Mouse (Mus musculus): Measurements from ENCODE around the gene Ppp1cb. TPM values are rescaled to one million over a fixed set of nuclear protein-coding genes. Genes with fewer than 3 reads are reported as not detected.
A peak's percentile ranks its signal among the peaks of the same experiment; 100 is the strongest.

The Ppp1cb gene
- total and polyA plus RNA-seq, 3 experiments: 121 to 2,029 (median 268) TPM

DNA sequence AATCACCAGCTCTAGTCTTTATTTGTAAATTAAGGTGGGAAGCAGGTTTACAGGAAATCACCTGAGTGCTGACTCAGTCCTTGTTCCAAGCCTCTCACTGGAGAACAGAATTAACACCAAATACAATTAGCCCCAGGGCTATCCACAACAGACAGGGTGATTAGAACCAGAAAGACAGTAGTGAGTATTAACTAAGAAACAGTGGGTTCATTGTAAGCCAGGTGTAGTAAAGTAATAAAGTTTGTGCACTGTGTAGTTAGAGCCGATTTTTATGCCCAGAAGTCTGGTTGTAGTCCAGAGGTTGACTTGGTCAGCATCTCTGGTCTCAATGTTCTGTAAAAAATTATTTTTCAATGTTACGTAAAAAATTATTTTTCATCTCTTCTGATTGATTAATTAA is 90.8 kb downstream of the Ppp1cb start:
- Histone ChIP-seq H3K9me3 (replicated peaks; ENCODE audit: insufficient read depth, low read length) (no peaks in the 10 kb centered on the region), H3K79me2 (ENCODE audit: control insufficient read depth, insufficient read depth, low read length, poor library complexity) (no peaks in the 10 kb centered on the region), H3K9ac (ENCODE audit: control insufficient read depth, low read depth, low read length, poor library complexity, severe bottlenecking) (no peak overlapping the region), H3K27me3 (ENCODE audit: control insufficient read depth in 1 of 2, insufficient read depth in 2 of 2, low read length in 2 of 2) (peaks cover 12 to 18% of the 10 kb centered on the region in 2 experiments), H3K27ac (ENCODE audit: control insufficient read depth, low read depth, low read length) (no peak overlapping the region), H3K4me3 (ENCODE audit: control insufficient read depth in 1 of 2, insufficient read depth in 1 of 2, low read depth in 2 of 2, low read length in 2 of 2) (no peak overlapping the region), H3K36me3 (ENCODE audit: control insufficient read depth in 1 of 2, insufficient read depth in 2 of 2, low read length in 2 of 2) (no peaks in the 10 kb centered on the region), H3K4me1 (ENCODE audit: control insufficient read depth in 1 of 2, insufficient read depth in 2 of 2, low read length in 2 of 2) (no peaks in the 10 kb centered on the region)
- no peak for TF ChIP-seq JUND (IDR thresholded peaks at IDR 0.05; ENCODE audit: low read depth, low read length)
- TF ChIP-seq USF2 (IDR thresholded peaks at IDR 0.05; ENCODE audit: borderline replicate concordance in 1 of 2, insufficient read depth in 1 of 2, low read depth in 1 of 2, low read length in 2 of 2): no peak
- no peak for TF ChIP-seq USF1 (IDR thresholded peaks at IDR 0.05; ENCODE audit: low read depth, low read length)
- no peak for TF ChIP-seq TBP (IDR thresholded peaks at IDR 0.05; ENCODE audit: low read depth, low read length)
- no peak for TF ChIP-seq GATA1 (IDR thresholded peaks at IDR 0.05; ENCODE audit: low read depth, low read length)
- TF ChIP-seq CHD2 (IDR thresholded peaks at IDR 0.05; ENCODE audit: low read length): no peak
- no peak for TF ChIP-seq CTCF (IDR thresholded peaks at IDR 0.05 in 2 of 3, conservative IDR thresholded peaks at IDR 0.05 in 1 of 3; ENCODE audit: control insufficient read depth in 1 of 3, insufficient read depth in 1 of 3, low read depth in 2 of 3, low read length in 3 of 3, poor library complexity in 1 of 3, severe bottlenecking in 1 of 3)
- no peak for TF ChIP-seq UBTF (IDR thresholded peaks at IDR 0.05; ENCODE audit: borderline replicate concordance, insufficient read depth, low read depth, low read length)
- DNase-seq (ENCODE audit: low read depth, low spot score): no peak

DNA sequence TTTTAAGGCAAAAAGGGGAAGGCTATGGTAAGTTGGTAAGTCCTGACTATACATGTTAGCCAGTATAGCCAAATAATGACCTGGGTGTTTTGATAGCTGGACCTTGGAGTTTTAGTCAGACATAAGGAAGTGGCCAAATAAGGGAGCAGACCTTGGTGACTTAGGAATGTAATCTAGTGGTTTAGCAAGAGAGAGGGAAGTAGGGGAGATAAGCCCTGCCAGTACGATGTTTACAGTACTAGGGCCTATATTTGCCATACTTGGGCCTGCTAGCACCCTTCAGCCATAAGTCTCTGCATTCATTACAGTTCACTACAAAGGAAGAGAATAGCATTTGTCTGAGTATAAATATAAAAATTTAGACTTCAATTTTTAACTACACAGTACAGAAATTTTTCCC is 106.1 kb downstream of the Ppp1cb start:
- Histone ChIP-seq H3K9me3 (replicated peaks; ENCODE audit: insufficient read depth, low read length) (no peaks in the 10 kb centered on the region), H3K27me3 (ENCODE audit: control insufficient read depth in 1 of 2, insufficient read depth in 2 of 2, low read length in 2 of 2) (peaks cover 5 to 18% of the 10 kb centered on the region in 2 experiments), H3K4me1 (ENCODE audit: control insufficient read depth in 1 of 2, insufficient read depth in 2 of 2, low read length in 2 of 2) (no peaks in the 10 kb centered on the region), H3K9ac (ENCODE audit: control insufficient read depth, low read depth, low read length, poor library complexity, severe bottlenecking) (no peak overlapping the region), H3K4me3 (ENCODE audit: control insufficient read depth in 1 of 2, insufficient read depth in 1 of 2, low read depth in 2 of 2, low read length in 2 of 2) (no peak overlapping the region), H3K79me2 (ENCODE audit: control insufficient read depth, insufficient read depth, low read length, poor library complexity) (no peaks in the 10 kb centered on the region), H3K27ac (ENCODE audit: control insufficient read depth, low read depth, low read length) (no peak overlapping the region), H3K36me3 (ENCODE audit: control insufficient read depth in 1 of 2, insufficient read depth in 2 of 2, low read length in 2 of 2) (no peaks in the 10 kb centered on the region)
- 0 out of 4 replicates have a peak, but pooled peaks of 1 of the 2 experiments have one; percentile 18 for TF ChIP-seq EP300 (IDR thresholded peaks at IDR 0.05; ENCODE audit: low read depth in 1 of 2, low read length in 2 of 2)
- no peak; the same call in 1 of the 2 replicates for TF ChIP-seq GATA1 (IDR thresholded peaks at IDR 0.05; ENCODE audit: low read depth, low read length)
- DNase-seq (ENCODE audit: low read depth, low spot score): peak; percentile 21

Other genes starting within 250 kb of the Ppp1cb start
- not detected in 2 replicates for gene Plb1, start 226.1 kb upstream of the Ppp1cb start, total RNA-seq (2012; rRNA removed)
- not detected for gene Plb1, start 226.1 kb upstream of the Ppp1cb start, polyA plus RNA-seq (2012; ENCODE audit: insufficient read depth in 1 of 2, insufficient read length in 2 of 2, low read depth in 1 of 2, low replicate concordance in 2 of 2, missing spikeins in 1 of 2)
- not detected in 2 replicates for gene Yes1, start 152.3 kb downstream of the Ppp1cb start, total RNA-seq (2012; rRNA removed)
- gene Yes1, start 152.3 kb downstream of the Ppp1cb start, polyA plus RNA-seq (2012; ENCODE audit: insufficient read depth in 1 of 2, insufficient read length in 2 of 2, low read depth in 1 of 2, low replicate concordance in 2 of 2, missing spikeins in 1 of 2): not detected